Mouse (Mus musculus) myocyte (in vitro differentiated cells): Measurements from ENCODE around the gene S100a4.

Experiments
- CEBPB ChIP-seq: IDR thresholded peaks from 2 replicates; pipeline ENCODE4 v1.6.1; 2011; ENCODE audit warnings: mild to moderate bottlenecking, moderate library complexity; ENCODE audit not compliant: poor library complexity, insufficient read depth, severe bottlenecking
- E2F4 ChIP-seq: IDR thresholded peaks from one replicate; pipeline ENCODE4 v1.6.1; 2011; ENCODE audit warnings: mild to moderate bottlenecking, control low read depth, moderate library complexity; ENCODE audit not compliant: insufficient read depth
- MAX ChIP-seq: IDR thresholded peaks from one replicate; pipeline ENCODE4 v1.6.1; 2011; ENCODE audit warnings: low read depth, mild to moderate bottlenecking, control low read depth
- MYOD1 ChIP-seq, 3 experiments: IDR thresholded peaks; one replicate each; pipeline ENCODE4 v1.6.1; 2011; ENCODE audit warnings: control low read depth in 2 of 3, low read depth in 2 of 3, mild to moderate bottlenecking in 2 of 3, moderate library complexity in 1 of 3; ENCODE audit not compliant: insufficient read length in 2 of 3, control insufficient read depth in 1 of 3
- MYOG ChIP-seq, 3 experiments: IDR thresholded peaks; one replicate each; pipeline ENCODE4 v1.6.1; 2011; ENCODE audit warnings: control low read depth in 2 of 3, low read depth in 2 of 3, mild to moderate bottlenecking in 2 of 3; ENCODE audit not compliant: insufficient read length in 2 of 3, control insufficient read depth in 1 of 3, insufficient read depth in 1 of 3
- POLR2A ChIP-seq: IDR thresholded peaks from one replicate; pipeline ENCODE4 v1.6.1; 2011; ENCODE audit warnings: low read depth, mild to moderate bottlenecking, control low read depth, moderate library complexity; ENCODE audit not compliant: insufficient read length
- POLR2AphosphoS2 ChIP-seq: IDR thresholded peaks from one replicate; pipeline ENCODE4 v1.6.1; 2011; ENCODE audit warnings: low read depth, control low read depth; ENCODE audit not compliant: insufficient read length
- REST ChIP-seq: IDR thresholded peaks from one replicate; pipeline ENCODE4 v1.6.1; 2011; ENCODE audit warnings: mild to moderate bottlenecking, control low read depth, moderate library complexity; ENCODE audit not compliant: insufficient read depth, insufficient read length
- SRF ChIP-seq: IDR thresholded peaks from one replicate; pipeline ENCODE4 v1.6.1; 2011; ENCODE audit warnings: low read depth; ENCODE audit not compliant: control insufficient read depth, insufficient read length
- USF1 ChIP-seq: IDR thresholded peaks from one replicate; pipeline ENCODE4 v1.6.1; 2011; ENCODE audit warnings: low read depth, mild to moderate bottlenecking, control low read depth, moderate library complexity

DNA sequence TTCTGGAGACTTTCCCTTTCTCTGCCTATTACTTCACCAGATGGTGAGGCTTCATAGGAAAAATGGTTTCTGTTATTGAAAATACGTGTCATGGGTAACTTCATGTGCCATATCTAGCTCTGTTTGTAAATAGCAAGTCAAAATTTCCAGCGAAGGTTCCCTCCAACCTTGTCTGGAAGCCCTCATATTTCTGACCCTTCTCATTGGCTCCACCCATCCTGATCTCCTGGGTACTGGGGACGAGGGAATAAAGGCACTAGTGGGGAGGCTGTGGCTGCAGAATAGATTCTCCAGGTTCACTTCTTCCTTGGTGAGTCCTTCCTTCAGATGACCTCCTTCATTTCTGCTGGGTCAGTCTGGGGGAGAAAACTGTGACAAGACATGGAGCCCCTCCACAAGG, 4.7 kb downstream of the S100a4 start, which contains the start of gene S100a5:
- no peak for TF ChIP-seq MYOD1 (IDR thresholded peaks at IDR 0.05; ENCODE audit: control insufficient read depth in 1 of 3, insufficient read length in 2 of 3, low read depth in 2 of 3)
- no peak for TF ChIP-seq E2F4
- TF ChIP-seq POLR2A: no peak
- no peak for TF ChIP-seq MAX
- no peak for TF ChIP-seq REST
- TF ChIP-seq SRF: no peak
- TF ChIP-seq USF1: no peak
- no peak for TF ChIP-seq POLR2AphosphoS2
- no peak for TF ChIP-seq CEBPB
- TF ChIP-seq MYOG (IDR thresholded peaks at IDR 0.05; ENCODE audit: control insufficient read depth in 1 of 3, insufficient read depth in 1 of 3, insufficient read length in 2 of 3, low read depth in 2 of 3): no peak
